Mouse (Mus musculus): Measurements from ENCODE around the gene Plcl1. TPM values are rescaled to one million over a fixed set of nuclear protein-coding genes. Genes with fewer than 3 reads are reported as not detected.
A peak's percentile ranks its signal among the peaks of the same experiment; 100 is the strongest.

The Plcl1 gene
- polyA plus RNA-seq (2015; fragmentation: Nextera tagmentation; extraction: Ambion mirVana): 0.10 and 0.14 TPM in 2 replicates

DNA sequence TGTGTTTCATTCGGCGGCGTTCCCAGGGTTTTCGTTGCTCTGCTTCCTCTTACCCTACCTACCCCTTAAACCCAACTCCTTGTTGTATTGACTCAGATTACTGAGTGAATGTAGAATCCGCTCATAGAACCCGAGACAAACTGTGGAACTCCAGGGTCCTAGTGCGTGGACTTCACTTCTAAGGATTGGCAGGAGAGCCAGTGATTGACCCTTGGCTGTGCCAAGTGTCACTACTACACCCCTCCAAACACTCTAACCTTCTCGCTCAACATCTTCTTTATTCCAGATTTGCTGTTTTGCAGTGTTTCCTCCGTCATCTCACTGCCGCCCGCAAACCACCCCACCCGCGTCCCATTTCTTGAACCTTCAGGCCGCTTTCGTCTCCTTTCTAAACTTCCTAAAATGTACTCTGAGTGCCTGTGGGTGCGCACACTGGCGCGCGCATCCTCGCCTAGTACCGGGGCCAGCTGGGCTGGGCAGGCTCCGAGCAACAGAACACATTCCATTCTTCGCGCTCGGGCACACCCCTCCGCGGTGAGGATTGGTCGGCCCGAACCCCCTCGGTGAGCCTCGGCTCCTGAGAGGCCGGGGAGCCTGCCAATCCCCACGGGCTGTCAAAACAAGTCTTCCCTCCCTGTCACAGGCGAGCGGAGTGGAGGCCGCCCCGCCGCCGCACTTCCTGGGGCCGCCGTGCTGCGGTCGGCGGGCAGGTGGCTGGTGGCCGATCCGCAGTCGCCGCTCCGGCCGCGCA, at the start of gene Plcl1:
Gene Plcl1 (plus strand): TSS at position 650 of the 751 bp plus-strand sequence.
- Histone ChIP-seq H3K4me2 (peak within 1 kb of the TSS; percentile 69), H3K4me3 (replicated peaks) (peak within 1 kb of the TSS; percentile 55), H3K27ac (replicated peaks) (no peak within 1 kb of the TSS), H3K9ac (no peak within 1 kb of the TSS), H3K9me3 (replicated peaks) (no peaks in the 10 kb centered on the region), H3K4me1 (replicated peaks) (peaks cover 9% of the 10 kb centered on the region; the same call in 1 of the 2 replicates), H3K36me3 (replicated peaks) (no peaks in the 10 kb centered on the region), H3K27me3 (peaks cover 54% of the 10 kb centered on the region)
- 3% methylated on average over 51 of the region's 51 CpGs for WGBS (ENCODE audit: insufficient replicate concordance)
- peak; percentile 89 for ATAC-seq (ENCODE audit: insufficient read depth)

DNA sequence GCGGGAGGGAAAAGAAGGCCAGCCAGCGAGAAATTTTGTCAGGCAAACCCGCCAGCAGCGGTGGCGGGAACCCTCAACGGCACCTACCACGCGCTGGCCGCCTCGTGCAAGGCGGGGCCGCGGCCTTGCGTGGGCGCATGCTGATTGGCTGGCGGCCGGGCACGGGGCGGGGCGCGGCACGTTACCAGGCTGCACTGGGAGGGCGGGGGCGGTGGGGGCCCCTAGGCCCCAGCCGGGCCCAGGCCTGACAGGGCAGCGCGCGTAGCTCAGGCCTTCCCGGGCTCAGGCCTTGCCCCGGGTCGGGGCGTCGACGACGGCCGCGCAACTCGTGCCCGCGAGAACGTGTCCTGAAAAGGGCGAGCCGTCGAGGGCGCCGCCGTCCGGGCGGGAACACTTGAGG, 43.1 kb upstream of the Plcl1 start:
- 47% methylated on average over 49 of the region's 49 CpGs for WGBS (ENCODE audit: insufficient replicate concordance)
- ATAC-seq (ENCODE audit: insufficient read depth): no peak

DNA sequence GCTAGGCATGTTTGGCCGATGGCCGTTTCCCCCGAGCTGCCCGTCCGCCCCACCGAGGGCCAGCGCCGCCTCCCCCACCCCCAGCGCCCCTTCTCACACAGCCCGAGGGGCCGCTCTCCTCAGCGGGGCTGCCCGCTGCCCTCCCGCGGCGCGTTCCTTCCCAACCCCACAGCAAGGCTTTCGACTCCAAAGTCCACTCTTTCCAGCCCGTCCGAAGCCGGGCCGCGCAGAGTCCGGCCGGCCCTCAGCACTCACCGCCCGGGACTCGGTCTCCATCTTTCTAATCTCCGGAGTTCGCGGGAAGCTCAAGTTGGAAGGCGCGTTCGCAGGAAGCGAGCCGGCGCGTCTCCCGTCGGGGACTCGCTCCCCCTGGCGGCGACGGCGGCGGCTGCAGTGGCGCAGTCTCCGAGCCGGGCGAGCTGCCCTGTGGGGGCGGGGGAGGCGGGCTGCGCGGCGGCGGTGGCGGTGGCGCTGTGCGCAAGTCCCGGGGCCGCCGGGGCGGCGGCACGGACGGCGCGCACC, 42.6 kb upstream of the Plcl1 start, which contains the start of gene Boll:
Gene Boll (minus strand): TSS at position 426 of the 522 bp plus-strand sequence.
- H3K9me3 ChIP-seq (replicated peaks): peaks cover 9% of the 10 kb centered on the region; the same call in 1 of the 2 replicates
- no peak within 1 kb of the TSS for H3K27ac ChIP-seq (replicated peaks)
- H3K27me3 ChIP-seq: peaks cover 25% of the 10 kb centered on the region
- peak within 1 kb of the TSS; percentile 70 for H3K4me2 ChIP-seq
- no peak within 1 kb of the TSS for H3K9ac ChIP-seq
- H3K4me3 ChIP-seq (replicated peaks): peak within 1 kb of the TSS; percentile 53
- peak; percentile 63 for ATAC-seq (ENCODE audit: insufficient read depth)
- 12% methylated on average over 65 of the region's 68 CpGs for WGBS (ENCODE audit: insufficient replicate concordance)
- no peaks in the 10 kb centered on the region for H3K36me3 ChIP-seq (replicated peaks)
- H3K4me1 ChIP-seq (replicated peaks): peaks cover 10% of the 10 kb centered on the region

More for the DNA sequence above, 43.1 kb upstream of the Plcl1 start:
- no peaks in the 10 kb centered on the region for H3K36me3 ChIP-seq (replicated peaks)
- H3K9ac ChIP-seq: no peak overlapping the region
- peaks cover 10% of the 10 kb centered on the region for H3K4me1 ChIP-seq (replicated peaks)
- no peak overlapping the region for H3K27ac ChIP-seq (replicated peaks)
- peak overlapping the region; percentile 53; the same call in 1 of the 2 replicates for H3K4me3 ChIP-seq (replicated peaks)
- H3K27me3 ChIP-seq: peaks cover 25% of the 10 kb centered on the region
- peaks cover 9% of the 10 kb centered on the region; the same call in 1 of the 2 replicates for H3K9me3 ChIP-seq (replicated peaks)
- H3K4me2 ChIP-seq: peak overlapping the region; percentile 70

DNA sequence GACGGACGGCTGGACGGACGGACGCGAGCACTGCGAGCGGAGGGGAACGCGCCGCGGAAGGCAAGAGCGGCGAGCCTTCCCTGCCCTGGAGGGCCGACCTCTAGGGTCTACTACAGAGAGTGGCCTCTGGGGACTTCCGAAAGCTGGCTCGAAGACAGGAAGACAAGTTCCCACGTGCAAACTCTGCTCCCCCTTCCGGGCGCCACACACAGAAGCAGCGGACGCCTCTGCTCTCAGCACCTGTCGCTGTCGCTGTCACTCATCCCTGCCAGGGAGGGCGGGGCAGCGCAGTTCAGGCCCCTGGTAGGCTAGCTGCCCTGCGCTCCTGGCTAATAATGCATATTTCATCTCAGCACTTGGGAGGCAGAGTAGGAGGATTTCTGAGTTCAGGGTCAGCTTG, 42.1 kb upstream of the Plcl1 start:
- H3K4me1 ChIP-seq (replicated peaks): peaks cover 10% of the 10 kb centered on the region
- no peaks in the 10 kb centered on the region for H3K36me3 ChIP-seq (replicated peaks)
- peaks cover 9% of the 10 kb centered on the region; the same call in 1 of the 2 replicates for H3K9me3 ChIP-seq (replicated peaks)
- peak overlapping the region; percentile 70 for H3K4me2 ChIP-seq
- H3K27ac ChIP-seq (replicated peaks): no peak overlapping the region
- H3K27me3 ChIP-seq: peaks cover 25% of the 10 kb centered on the region
- peak overlapping the region; percentile 53 for H3K4me3 ChIP-seq (replicated peaks)
- H3K9ac ChIP-seq: no peak overlapping the region
- under 1% methylated on average over 27 of the region's 27 CpGs for WGBS (ENCODE audit: insufficient replicate concordance)
- peak; percentile 68 for ATAC-seq (ENCODE audit: insufficient read depth)

DNA sequence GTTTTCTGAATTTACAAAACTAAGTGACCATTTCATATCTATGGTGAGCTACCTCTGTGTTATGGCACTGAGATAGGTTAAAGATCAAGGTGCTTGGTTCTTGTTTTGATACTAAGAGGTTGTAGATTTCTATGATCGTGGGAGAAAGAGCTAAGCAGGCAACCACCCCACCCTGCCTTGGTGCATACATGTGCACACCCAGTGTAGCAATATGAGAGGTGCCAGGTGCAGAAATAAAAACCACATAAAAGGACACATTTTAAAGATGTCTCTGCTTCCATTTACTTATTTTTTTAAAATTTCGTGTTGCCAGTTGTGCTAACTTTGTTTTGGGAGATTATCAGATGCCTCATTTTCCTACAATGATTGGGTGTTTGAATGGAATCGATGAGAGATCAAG, 33.1 kb upstream of the Plcl1 start:
- WGBS (ENCODE audit: insufficient replicate concordance): 50% methylated on average over 3 of the region's 3 CpGs
- Histone ChIP-seq H3K9me3 (replicated peaks) (no peaks in the 10 kb centered on the region), H3K27ac (replicated peaks) (no peak overlapping the region), H3K36me3 (replicated peaks) (no peaks in the 10 kb centered on the region), H3K4me2 (no peak overlapping the region), H3K9ac (no peak overlapping the region), H3K27me3 (no peaks in the 10 kb centered on the region), H3K4me3 (replicated peaks) (no peak overlapping the region), H3K4me1 (replicated peaks) (no peaks in the 10 kb centered on the region)
- no peak for ATAC-seq (ENCODE audit: insufficient read depth)

DNA sequence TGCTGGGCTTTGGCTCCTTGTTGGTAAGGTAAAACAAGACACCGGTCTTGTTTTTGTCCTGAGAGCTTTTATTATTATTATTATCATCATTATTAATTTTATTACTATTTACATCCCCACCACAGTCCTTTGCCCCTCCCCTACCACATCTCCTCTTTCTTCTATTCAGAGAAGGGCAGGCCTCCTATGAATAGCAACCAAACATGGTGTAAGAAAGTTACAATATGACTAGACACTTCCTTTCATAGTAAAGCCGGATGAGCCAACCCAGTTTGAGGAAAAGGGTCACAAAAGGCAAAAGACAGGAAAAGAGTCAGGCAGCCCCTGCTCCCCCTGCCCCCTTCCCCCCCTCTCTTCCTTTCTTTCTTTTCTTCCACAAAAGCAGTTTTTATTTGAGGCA, 25.2 kb upstream of the Plcl1 start:
- WGBS (ENCODE audit: insufficient replicate concordance): 56% methylated on average over 2 of the region's 2 CpGs
- Histone ChIP-seq H3K27me3 (no peaks in the 10 kb centered on the region), H3K4me2 (no peak overlapping the region), H3K9me3 (replicated peaks) (no peaks in the 10 kb centered on the region), H3K36me3 (replicated peaks) (no peaks in the 10 kb centered on the region), H3K27ac (replicated peaks) (no peak overlapping the region), H3K4me3 (replicated peaks) (no peak overlapping the region), H3K4me1 (replicated peaks) (no peaks in the 10 kb centered on the region), H3K9ac (no peak overlapping the region)
- no peak for ATAC-seq (ENCODE audit: insufficient read depth)

DNA sequence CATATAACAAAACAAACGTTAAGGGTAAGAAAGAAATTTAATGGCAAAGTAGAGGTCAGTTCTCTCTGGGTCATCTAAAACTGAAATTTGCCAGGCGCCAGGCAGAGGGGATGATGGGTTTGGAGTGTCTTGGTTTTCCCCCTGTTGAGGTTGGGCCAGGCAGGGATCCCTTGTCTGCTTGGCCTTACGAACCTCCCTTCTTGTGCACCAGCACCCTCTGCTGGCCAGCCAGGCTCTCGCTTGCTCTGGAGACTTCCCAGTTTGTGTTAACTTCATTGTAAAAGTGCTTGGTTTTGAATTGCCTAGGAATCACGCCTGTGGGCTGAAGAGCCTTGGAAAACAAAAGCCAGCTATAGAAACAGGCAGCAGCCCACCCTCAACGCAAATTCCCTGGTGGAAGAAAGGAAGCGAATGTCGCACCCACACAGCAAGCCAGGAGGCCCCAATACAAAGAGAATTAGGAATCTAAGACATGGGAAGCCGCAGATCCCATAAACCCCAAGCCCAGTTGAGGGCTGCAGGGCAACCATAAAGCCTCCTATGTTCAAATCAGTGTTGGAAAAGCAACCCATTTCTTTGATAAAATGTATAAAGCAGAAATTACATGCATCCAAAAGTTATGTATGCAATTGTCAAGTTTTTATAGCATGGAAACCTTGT, 22.5 kb upstream of the Plcl1 start:
- H3K4me2 ChIP-seq: no peak overlapping the region
- no peaks in the 10 kb centered on the region for H3K36me3 ChIP-seq (replicated peaks)
- no peak for ATAC-seq (ENCODE audit: insufficient read depth)
- H3K4me1 ChIP-seq (replicated peaks): no peaks in the 10 kb centered on the region
- whole genome bisulfite sequencing (ENCODE audit: insufficient replicate concordance): 16% methylated on average over 9 of the region's 9 CpGs
- H3K27me3 ChIP-seq: no peaks in the 10 kb centered on the region
- H3K9me3 ChIP-seq (replicated peaks): no peaks in the 10 kb centered on the region
- no peak overlapping the region for H3K27ac ChIP-seq (replicated peaks)
- no peak overlapping the region for H3K9ac ChIP-seq
- no peak overlapping the region for H3K4me3 ChIP-seq (replicated peaks)

DNA sequence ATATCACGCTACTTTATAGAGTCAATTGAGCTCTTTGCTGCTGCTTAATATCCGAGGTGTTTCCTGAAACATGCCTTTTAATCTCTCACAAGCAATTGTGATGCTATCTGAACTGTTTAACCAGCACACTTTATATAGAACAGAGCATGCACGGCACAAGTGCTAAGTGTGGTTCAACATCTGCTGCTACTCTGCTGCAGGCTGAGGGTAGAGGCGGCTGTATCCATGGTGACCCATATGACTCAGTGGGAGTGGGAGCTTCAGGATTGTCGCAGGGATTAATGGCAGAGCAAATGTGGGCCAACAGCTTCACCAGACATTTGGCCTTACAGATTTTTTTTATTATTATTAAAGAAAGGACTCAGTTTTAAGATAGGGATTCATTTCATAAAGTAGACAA, 5.8 kb upstream of the Plcl1 start:
- Histone ChIP-seq H3K4me1 (replicated peaks) (no peaks in the 10 kb centered on the region), H3K4me3 (replicated peaks) (no peak overlapping the region), H3K9ac (no peak overlapping the region), H3K4me2 (no peak overlapping the region), H3K27me3 (peaks cover 15% of the 10 kb centered on the region), H3K36me3 (replicated peaks) (no peaks in the 10 kb centered on the region), H3K9me3 (replicated peaks) (no peaks in the 10 kb centered on the region), H3K27ac (replicated peaks) (no peak overlapping the region)
- 45% methylated on average over 5 of the region's 5 CpGs for WGBS (ENCODE audit: insufficient replicate concordance)
- no peak for ATAC-seq (ENCODE audit: insufficient read depth)

DNA sequence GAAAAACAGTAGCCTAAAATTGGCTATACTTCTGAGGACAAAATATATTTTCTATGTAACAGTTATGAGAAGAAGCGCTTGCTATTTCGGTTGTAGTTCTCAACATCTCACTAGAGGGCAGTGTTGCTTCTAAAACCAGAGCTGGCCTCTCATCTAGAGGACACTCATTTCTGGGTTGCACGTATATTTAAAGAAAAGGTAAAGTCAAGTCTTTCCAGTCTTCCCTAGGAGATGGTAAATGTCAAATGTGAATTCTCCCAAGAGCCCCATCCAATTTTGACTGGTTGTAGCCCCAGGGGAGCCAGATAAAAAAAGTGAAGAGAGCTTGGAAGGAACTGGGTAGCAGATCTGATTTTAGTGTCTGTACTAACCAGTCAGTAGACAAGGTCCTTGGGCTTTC, 1.3 kb upstream of the Plcl1 start:
- Histone ChIP-seq H3K27me3 (peaks cover 54% of the 10 kb centered on the region), H3K27ac (replicated peaks) (no peak overlapping the region), H3K4me3 (replicated peaks) (no peak overlapping the region), H3K36me3 (replicated peaks) (no peaks in the 10 kb centered on the region), H3K9me3 (replicated peaks) (no peaks in the 10 kb centered on the region), H3K9ac (no peak overlapping the region), H3K4me1 (replicated peaks) (peaks cover 9% of the 10 kb centered on the region; the same call in 1 of the 2 replicates), H3K4me2 (no peak overlapping the region)
- ATAC-seq (ENCODE audit: insufficient read depth): no peak
- 4% methylated on average over 3 of the region's 3 CpGs for WGBS (ENCODE audit: insufficient replicate concordance)

DNA sequence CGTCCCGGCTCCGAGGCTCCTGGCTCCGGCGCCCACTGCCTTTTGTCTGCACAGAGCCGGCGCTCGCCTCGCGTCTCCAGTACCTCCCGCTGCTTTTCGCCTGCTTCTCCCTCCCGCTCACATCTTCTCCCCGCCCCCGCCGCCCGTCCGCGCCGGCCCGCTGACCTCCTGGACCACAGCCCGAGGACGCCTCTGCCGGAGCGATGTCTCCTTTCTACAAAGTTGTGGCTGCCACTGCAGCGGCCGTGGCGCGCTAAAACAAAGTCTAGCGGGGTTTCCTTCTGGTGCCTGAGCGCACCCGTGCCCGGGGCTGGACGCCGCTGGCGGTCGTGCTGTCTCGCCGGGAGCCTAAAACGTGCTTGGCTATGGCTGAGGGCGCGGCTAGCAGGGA, 297 bp downstream of the Plcl1 start:
- Histone ChIP-seq H3K27me3 (peaks cover 54% of the 10 kb centered on the region), H3K4me3 (replicated peaks) (peak overlapping the region; percentile 55), H3K4me2 (peak overlapping the region; percentile 69), H3K36me3 (replicated peaks) (no peaks in the 10 kb centered on the region), H3K4me1 (replicated peaks) (peaks cover 9% of the 10 kb centered on the region; the same call in 1 of the 2 replicates), H3K9ac (no peak overlapping the region), H3K27ac (replicated peaks) (no peak overlapping the region), H3K9me3 (replicated peaks) (no peaks in the 10 kb centered on the region)
- ATAC-seq (ENCODE audit: insufficient read depth): peak; percentile 47
- WGBS (ENCODE audit: insufficient replicate concordance): under 1% methylated on average over 42 of the region's 42 CpGs
